Mouse (Mus musculus) ovary, postnatal 36 days (tissue): Measurements from ENCODE around the gene Src.
A peak's percentile ranks its signal among the peaks of the same experiment; 100 is the strongest.

Source experiments
- DNase-seq: peaks from one replicate; pipeline ENCODE4 v3.0.0; 2022; ENCODE audit warnings: low spot score, mixed read lengths

Src gene

GRCm38 (mm10) chr2:157441363-157441762, 23.1 kb downstream of the Src start:
- no peak for DNase-seq

GRCm38 (mm10) chr2:157447297-157448158, 29.3 kb downstream of the Src start:
- DNase-seq = no peak

GRCm38 (mm10) chr2:157448356-157448755, 30.1 kb downstream of the Src start:
- DNase-seq = no peak

- DNase-seq = no peak
Measured at GRCm38 (mm10) chr2:157450905-157451304, 32.7 kb downstream of the Src start.

GRCm38 (mm10) chr2:157451372-157452040, 33.3 kb downstream of the Src start:
- no peak for DNase-seq

DNA sequence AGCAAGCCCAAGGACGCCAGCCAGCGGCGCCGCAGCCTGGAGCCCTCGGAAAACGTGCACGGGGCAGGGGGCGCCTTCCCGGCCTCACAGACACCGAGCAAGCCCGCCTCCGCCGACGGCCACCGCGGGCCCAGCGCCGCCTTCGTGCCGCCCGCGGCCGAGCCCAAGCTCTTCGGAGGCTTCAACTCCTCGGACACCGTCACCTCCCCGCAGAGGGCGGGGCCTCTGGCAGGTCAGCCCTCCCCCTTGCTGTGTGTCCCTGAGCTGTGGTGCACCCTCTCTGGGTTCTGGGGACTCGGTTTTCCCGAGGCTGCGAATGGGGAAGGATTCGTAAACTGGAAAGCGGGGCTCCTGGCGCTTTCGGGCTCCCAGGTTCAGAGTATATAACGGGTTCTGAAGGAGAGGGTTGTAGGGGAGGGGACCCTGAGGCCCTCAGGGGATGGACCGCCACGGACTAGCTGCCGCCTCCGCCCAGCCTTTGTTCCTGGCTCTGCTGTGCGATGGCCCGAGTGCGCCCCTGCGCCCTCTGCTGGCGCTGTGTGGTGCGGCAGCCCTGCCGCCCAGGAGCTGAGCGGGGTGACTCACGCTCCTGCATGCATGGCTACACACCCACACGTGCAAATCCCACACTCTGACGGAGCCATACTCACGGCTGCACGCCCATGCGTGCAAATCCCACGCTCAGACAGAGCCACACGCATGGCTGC, 39.0 kb downstream of the Src start:
- DNase-seq = peak; percentile 91

GRCm38 (mm10) chr2:157458472-157458871, 40.2 kb downstream of the Src start:
- peak; percentile 74 for DNase-seq

- no peak for DNase-seq
Measured at GRCm38 (mm10) chr2:157459736-157460135, 41.5 kb downstream of the Src start.

DNA sequence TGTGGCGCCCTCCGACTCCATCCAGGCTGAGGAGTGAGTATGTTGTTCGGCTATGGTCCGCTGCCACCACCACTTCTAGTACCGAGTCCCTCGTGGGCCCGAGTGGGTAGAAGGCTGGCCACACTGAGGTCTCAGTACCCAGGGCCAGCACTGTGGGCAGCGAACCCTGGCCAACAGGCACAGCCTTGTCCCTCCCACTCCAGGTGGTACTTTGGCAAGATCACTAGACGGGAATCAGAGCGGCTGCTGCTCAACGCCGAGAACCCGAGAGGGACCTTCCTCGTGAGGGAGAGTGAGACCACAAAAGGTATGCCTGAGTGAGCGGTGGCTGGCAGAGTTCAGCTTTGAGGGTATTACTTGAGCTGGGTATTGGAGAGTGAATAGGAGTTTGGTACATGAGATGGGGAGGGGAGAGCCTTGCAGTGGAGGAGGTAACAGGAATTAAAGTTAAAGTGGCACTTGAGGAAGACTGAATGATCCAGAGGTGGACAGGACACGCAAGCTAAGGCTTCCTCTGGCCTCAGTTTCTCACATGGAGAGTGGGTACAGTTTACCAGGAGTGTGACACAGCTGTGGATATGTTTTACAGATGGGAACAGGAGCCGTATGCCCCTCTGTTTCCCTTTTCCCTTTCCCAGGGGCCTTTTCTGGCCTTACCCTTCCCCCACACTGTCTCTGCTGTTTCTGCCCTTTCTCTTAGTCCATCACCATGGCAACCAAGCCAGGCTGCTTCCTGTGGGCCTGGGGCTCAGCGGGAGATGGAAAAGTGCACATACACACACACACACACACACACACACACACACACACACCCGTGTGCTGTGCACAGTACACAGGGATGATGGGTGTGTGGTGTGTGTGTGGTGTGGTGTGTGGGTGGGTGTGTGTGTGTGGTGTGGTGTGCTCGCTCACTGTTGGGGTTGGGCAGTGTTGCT, 44.8 kb downstream of the Src start:
- no peak for DNase-seq

- no peak for DNase-seq
Measured at GRCm38 (mm10) chr2:157463887-157464745, 45.9 kb downstream of the Src start.

GRCm38 (mm10) chr2:157464746-157465126, 46.5 kb downstream of the Src start:
- DNase-seq = peak; percentile 38

DNA sequence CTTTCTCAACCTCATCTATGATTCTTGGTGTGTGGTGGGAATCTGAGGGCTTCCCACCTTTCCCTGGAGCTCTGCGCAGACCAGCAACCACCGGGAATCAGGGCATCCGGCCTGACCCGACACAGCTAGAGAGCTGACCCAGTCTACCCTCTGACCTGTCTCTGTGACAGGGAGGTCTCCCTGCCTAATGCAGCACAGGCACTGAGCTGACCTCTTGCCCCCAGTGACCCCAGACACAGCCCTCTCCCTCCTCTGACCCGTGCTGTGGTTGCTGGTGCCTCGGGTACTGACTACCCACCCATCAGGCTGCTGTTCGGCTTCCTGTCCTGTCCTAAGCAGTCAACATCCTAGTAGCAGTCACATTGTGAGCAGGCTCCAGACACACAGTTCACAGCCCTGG, 48.6 kb downstream of the Src start:
- DNase-seq = no peak

- DNase-seq = no peak
Measured at GRCm38 (mm10) chr2:157468130-157468796, 50.0 kb downstream of the Src start.

GRCm38 (mm10) chr2:157471292-157471691, 53.0 kb downstream of the Src start:
- peak; percentile 46 for DNase-seq

DNA sequence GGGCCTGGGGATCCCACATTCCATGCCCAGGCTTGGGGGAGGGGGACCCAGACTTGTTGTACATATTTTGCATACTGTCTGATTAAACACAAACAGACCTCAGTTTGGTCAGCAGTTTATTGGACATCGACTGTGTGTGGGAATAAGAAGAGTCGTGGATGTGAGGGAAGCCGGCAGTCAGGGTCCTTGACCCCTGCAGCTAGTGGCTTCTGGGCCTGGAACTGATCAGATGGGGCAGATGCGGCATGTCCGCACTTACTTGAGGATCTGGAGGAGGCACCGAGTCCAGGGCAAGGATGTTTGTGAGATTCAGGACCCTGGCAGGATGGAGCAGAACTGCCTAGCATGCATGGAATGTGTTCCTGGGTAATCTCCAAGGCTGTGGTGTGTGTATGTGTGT, 53.5 kb downstream of the Src start:
- no peak for DNase-seq

DNA sequence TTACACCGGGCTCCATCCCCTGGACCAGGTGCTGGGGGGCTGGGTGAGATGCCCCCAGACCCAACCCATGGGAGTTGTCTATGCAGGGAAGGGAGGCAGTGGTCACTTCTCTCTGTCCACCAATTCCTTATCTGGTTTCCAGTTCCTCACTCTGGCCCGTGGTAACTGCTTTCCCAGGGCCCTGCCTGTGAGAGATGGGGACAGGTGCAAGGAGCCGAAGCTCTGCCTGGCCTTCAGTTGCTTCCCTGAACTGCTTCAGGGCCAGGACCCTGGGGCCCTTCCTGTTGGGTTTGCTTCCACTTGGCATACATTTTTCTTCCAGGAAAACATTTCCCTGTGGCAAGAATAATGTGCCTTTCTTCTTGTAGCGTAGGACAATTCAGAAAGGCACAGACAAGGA, 54.2 kb downstream of the Src start:
- DNase-seq = no peak

DNA sequence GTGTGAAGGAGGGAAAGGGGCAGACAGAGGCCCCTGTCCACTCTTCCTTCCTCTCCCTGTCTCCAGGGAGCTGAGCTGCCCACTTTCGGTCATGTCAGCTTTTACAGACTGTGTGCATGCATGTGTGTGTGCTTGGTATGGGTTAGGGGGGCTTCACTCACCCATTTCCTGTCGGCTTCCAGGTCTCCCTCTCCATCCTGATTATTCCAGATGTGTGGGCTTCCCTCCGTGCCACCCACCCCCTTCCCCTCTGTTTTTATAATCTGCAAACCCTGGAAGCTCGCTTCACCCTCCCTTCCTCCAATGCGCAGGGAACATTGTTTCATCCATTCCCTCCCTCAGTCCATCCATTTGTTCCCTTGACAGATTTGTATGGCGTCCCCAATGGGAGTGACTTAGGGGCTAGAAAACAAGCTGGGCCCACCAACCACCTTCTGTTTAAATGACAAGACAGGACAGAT, 56.1 kb downstream of the Src start:
- DNase-seq = no peak

- DNase-seq = no peak
Measured at GRCm38 (mm10) chr2:157475437-157476379, 57.5 kb downstream of the Src start.

- no peak for DNase-seq
Measured at GRCm38 (mm10) chr2:157478651-157479050, 60.4 kb downstream of the Src start.
